Mouse (Mus musculus): ENCODE data around the gene Slc2a1.
A peak's percentile ranks its signal among the peaks of the same experiment; 100 is the strongest.

Gene Slc2a1

DNA sequence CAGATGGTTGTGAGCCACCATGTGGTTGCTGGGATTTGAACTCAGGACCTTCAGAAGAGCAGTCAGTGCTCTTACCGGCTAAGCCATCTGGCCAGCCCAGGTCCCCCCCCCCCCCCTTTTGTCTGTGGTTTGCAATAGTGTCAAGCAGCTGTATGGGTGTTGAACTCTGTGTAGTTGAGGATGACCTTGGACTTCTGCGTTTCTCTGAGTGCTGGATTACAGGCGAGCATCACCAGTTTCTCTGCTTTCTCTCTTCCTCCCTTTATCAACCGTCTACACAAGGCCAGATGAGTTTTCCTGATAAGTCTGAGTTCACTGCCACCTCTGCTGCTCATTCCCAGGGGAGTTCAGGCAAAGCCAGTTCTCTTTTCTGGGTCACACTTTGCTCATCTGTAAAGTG, 11.1 kb upstream of the Slc2a1 start:
- no peak for DNase-seq (ENCODE audit: low read depth in 2 of 2, low spot score in 2 of 2)

DNA sequence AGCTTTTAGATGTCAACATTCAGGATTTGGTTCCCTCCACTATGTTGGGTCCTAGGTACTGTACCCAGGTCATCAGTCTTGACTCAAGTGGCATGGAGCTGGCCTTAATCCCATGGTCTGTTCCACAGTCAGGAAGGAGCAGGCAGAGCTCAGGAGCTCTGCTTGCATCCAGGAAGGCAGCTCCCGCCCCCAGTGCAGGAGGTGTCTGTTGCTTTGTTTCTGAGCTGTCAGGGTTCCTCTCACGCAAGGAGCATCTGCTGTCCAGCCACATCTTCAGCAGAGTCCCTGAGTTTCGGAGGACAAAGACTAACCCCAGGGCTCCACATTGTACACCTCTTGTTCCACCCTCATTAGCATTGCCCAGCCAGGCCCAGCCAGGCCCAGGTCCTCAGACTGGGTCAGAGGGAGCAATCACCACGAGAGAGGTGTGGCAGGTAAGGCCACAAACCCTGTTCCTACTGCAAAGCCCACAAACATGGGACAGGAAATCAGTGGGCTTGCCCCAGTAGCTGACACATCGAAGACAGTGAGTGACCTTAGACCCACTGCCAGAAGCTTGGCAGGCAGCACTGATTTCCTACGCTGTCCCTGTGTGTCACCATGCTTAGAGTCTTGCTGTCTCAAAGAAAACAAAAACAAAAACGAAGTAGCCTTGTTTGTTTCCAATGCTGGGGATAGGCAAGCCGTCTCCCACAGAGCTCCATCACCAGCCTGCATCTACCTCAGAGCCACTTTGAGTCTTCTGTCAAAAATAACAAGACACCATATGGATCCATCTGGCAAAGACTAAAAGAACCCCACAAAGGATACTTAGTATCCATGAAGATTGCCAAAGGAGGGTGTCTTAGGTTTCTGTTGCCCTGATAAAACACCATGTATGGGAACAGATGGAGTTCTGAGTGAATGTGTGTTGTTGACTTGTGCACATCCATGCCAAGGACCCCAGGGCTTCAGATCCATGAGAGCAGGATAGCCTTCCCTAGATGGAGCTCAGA, 10.0 kb upstream of the Slc2a1 start:
- DNase-seq (ENCODE audit: low read depth in 2 of 2, low spot score in 2 of 2), result no peak

DNA sequence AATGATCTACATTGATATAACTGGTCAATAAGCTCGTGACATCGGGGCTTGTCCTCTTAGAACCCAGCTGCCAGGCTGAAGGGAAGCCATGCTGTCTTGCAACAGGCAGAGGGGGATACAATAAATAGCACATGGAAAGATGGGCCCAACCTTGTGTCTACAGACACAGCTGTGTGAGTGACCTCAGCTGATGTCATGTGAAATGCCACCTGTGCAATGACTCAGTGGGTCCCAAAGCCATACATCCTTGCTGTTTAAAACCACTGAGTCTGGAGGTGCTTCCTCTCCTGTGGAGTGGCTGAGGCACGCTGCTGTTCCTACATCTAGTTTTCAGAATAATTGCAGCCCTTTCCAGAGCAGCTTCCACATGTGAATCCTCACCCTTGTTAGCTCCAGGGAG, 7.1 kb upstream of the Slc2a1 start:
- no peak for DNase-seq (ENCODE audit: low read depth in 2 of 2, low spot score in 2 of 2)

DNA sequence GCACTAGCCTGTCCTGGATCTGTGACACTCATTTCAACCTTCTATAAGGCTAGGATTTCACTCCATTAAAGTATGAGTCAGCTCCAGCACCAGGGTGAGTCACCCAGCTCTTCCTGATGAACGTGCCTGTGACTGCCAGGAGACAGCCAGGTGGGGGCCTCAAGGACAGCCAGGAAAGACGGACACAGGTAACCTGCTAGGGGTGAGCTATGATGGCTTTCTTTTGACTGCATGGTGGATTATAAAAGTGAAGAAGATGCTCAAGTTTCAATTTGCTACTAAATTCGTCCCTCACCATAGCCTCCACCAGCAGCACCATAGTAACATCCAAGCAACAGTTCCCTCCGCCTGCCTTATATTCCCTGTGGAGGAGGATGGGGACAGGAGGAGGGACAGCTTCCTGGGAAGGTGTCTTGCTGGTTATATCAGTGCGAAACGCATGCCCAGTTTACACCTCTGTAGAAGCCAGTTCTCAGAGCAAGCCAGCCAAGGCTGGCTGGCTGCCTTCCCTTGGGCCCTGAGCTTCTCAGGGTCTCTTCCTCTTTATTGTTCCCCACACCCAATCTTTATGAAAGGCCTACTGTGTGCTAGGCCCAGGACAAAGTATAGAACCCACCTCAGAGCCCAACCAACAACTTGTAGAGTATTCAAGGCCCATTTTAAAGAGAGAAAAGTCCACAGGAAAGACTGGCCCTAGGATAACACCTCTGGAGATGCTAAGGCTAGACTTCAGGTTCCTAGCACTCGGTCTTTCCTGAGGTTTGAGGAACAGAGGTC, 6.0 kb upstream of the Slc2a1 start:
- DNase-seq (ENCODE audit: low read depth in 2 of 2, low spot score in 2 of 2), result no peak

DNA sequence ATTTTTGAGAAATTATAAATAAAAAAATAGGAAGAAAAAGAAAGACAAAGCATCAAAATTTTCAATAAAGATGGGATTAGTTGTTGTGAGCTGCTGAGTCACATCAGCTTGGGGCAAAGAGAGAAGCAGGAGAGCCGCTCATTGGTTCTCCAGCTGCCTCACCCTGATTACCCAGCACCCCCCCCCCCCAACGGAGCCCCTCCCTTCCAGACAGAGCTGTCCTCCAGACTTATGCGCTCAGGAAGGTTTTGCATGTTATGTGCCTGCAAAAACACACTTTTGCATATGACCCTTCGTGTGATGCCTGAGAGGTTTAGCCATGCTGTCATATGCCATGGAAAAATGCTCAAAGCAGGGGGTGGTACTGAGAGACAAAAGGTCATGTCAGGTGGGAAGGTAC, 3.7 kb upstream of the Slc2a1 start:
- no peak for DNase-seq (ENCODE audit: low read depth in 2 of 2, low spot score in 2 of 2)

DNA sequence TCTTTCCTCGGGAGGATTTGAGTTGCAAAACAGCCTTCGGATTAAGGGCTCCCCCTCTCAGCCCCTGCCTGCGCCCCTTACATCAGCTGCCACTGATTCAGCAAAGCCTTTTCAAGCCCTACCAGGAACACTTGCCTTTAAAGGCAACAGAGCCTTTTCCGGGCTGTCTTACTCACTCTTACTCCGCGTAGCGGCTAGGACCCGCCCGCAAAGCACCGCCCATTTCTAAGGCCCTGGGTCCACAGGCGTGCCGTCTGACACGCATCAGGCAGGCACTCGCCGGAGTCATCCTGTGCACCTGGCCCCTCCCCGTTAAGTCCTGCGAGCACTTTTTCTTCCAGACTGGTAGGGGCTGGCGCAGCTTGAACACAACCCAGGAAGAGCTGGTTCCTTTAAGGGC, 2.8 kb upstream of the Slc2a1 start:
- peak; percentile 79 to 81 for DNase-seq (ENCODE audit: low read depth in 2 of 2, low spot score in 2 of 2)

DNA sequence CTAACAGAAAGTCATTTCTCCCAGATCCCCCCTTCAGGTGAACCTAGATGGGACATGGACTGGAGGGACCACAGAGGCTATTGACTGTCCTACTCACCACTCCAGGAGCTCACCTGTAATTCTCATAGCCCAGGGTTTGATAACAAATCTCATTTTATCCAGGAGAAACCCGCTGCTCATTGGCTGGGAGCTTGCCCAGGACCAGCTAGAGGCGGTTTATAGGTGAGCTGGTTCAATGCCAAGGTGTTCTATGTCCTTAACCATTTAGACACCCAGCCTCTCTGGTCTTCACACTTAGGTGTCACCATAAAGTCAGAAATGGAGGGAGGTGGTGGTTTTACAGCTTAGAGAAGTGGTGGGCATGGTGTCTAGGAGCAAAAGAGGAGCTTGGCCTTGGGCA, 644 bp upstream of the Slc2a1 start:
- DNase-seq (ENCODE audit: low read depth in 2 of 2, low spot score in 2 of 2), result no peak

DNA sequence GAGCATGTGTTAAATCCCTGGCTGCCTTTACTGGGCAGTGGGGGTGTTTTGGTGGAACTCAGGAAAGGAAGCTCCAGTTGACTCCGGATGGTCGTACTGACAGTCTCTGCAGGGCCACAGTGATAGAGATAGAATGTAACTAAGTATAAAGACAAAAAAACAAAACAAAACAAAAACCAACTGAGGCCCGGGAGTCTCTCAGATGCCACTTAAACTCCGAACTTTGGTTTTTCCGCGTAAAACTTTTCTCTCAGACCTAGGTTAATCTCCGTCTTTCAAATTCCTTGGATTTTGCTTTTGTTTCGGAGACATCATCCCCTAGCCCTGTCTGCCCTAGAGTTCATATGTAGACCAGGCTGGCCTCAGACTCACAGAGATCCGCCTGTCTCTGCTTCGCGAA, 1.1 kb downstream of the Slc2a1 start:
- no peak for DNase-seq (ENCODE audit: low read depth in 2 of 2, low spot score in 2 of 2)

DNA sequence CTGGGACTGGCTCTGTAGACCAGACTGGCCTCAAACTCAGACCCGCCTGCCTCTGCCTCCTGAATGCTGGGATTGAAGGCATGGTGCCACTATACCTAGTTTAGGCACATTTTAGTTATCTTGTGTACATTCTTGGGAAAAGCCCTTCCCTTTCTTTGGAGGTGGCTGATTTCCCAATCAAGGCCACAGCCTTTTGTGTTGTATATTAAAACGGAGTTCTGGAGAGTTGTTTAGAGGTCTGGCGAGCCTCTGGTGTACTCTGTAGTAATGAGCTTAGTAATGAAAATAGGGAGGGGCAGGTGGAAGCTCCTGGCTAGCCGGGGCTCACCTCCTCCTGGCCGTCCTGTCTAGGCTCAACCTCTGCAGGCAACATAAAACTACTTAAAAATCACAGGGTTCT, 2.0 kb downstream of the Slc2a1 start:
- no peak for DNase-seq (ENCODE audit: low read depth in 2 of 2, low spot score in 2 of 2)

DNA sequence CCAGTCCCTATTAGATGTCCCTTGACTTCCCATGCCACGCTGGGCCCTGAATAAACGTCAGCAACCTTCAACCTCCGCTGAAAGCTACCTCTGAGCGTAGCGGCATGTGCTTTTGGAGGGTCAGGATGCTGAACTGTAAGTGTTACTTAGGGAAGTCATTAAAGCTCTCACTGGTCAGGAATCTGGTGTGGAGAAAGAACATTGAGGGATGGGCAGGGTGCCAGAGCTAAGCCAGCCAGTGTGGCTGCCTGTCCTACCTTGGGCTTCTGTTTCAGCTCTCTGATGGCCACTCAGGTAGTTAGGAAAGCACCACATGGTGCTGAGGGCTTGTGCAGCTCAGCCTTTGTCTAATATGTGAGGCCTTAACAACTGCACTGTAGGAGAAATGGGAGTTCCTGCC, 2.9 kb downstream of the Slc2a1 start:
- DNase-seq (ENCODE audit: low read depth in 2 of 2, low spot score in 2 of 2), result no peak

DNA sequence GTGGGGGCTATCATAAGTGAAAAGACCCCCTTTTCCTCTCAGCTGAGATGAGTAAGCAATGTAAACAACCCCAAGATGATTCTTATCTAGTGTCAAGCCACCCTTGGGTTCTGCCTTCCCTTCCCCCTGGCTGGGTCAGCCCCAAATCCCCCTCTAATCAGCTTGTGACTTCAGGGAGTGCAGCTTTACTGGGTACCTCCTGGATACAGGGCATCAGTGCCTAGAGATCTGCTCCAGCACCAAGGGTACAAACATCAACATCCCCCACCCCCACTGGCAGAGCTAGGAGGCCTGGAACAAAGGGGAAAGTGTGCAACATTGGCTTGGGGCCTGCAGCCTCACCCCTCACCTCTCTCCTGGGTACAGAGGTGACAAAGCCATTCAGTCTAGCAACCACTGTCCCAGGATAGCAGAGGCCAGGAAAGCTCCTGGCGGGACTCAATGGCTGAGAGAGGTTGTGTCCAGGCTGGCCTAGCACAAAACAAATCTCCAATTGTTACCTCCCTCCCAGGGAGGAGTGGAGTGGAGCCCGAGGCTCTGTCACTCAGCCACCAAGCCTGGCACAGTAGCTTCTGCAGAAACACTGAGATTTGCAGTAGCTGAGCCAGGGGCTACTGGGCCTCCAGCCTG, 3.9 kb downstream of the Slc2a1 start:
- no peak for DNase-seq (ENCODE audit: low read depth in 2 of 2, low spot score in 2 of 2)

DNA sequence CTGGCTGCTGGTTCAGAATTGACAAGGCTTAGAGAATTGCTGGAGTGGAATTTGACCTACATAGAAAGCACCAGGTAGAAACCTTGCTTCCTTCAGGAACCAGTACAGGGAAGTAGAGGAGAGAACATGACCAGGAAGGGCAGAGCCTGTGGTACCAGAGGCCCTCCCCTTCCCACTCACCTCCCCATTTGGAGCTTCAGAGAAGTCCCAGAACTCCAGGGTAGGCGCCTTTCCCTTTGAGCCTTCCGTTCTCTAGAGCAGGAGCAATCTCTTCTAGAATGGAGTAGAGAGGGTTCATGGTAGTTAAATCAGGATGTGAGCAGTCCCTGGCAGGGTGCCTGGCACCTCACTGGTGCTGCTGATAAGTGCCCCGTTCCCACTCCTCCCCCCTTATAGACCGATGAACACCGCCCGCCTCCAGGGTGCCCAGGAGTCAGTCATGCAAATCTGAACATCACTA, 7.1 kb downstream of the Slc2a1 start:
- DNase-seq (ENCODE audit: low read depth in 2 of 2, low spot score in 2 of 2), result no peak

DNA sequence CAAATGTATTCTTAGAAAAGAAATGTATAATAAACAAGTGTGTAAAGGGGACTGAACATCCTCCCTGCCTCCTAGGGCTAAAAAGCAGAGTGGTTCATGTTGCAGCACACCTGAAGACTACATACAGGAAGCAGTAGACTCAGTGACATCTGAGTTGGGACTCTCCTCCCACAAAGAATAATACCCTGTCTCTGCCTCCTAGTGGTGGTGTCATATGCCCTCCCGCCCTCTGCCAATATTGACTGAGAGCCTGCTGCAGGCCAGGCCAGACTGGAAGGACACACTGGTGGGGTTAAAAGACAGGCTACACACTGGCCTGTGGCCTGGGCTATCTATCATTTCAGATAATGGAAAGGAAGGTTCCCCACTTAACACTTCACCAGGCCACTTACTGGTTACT, 7.8 kb downstream of the Slc2a1 start:
- DNase-seq (ENCODE audit: low read depth in 2 of 2, low spot score in 2 of 2), result peak in 1 of 2 experiments; percentile 28

DNA sequence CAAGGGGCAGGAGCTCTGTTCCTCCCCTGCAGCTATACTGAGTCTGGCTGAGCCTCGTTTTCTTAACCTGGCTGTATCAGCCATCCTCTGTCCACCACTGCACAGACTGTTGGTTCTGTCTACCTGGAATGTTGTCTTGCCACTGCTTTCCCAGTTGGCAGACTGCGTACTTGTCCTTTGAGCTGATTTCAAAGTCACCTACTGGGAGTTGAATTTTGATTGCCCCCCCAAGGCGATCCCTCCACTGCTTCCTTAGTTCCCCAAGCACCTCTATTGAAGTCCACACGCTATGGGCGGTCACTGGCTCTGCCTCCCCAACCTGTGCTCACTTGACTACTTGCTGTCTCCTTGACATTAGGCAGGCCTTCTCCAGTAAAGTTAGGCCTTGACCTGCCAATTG, 9.1 kb downstream of the Slc2a1 start:
- DNase-seq (ENCODE audit: low read depth in 2 of 2, low spot score in 2 of 2), result no peak

DNA sequence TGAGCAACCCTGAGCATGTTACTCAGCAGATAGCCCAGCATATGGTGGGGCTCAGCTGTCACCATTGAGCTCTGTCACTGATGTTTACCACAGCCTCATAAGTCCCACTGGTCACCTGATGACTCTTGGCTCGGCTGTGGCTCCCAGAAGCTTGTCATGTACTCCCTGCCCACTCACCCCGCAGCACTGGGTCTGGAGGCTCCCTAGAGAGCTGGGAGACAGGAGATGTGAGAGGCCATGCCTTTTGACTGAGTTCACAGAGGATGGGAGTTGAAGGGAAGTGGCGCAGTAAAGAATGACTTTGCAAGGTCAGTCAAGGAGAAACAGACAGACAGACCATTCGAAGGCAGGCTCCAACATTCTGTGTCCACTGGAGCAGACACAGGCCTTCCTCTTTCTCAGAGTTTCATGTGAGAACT, 10.2 kb downstream of the Slc2a1 start:
- no peak for DNase-seq (ENCODE audit: low read depth in 2 of 2, low spot score in 2 of 2)

DNA sequence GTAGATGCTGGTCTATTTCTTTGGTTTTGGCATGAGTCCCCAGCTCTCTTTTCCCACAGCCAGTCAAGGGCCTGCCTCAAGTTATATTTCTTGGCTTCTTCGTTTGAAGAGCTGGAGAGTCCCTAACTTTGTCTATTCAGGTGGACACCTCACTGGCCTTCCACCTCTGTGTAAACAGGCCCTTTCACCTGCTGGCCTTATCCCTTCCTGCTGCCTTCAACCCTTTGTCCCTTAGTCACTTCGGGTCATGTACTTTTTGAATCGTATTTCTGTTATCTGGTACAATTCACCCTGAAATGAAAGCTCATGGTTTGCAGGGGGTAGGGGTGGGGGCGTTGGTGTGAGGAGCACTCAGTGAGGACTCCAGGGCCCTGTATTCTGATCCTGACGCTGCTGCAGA, 10.8 kb downstream of the Slc2a1 start:
- no peak for DNase-seq (ENCODE audit: low read depth in 2 of 2, low spot score in 2 of 2)

DNA sequence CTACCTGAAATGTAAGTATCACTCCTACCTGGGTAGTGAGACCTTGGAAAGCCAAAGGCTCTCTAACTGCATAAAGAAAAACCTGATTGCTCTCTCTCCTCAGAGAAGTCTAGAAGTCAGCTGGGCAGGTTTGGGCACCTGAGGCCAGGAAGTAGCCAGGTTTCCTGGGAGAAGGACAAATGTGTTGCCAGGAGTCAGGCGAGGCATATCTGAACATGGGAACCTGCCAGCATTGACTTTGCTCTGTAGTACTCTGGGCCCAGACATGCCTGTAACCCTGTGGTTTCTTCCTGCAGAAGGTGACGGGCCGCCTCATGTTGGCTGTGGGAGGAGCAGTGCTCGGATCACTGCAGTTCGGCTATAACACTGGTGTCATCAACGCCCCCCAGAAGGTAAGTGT, 11.6 kb downstream of the Slc2a1 start:
- DNase-seq (ENCODE audit: low read depth in 2 of 2, low spot score in 2 of 2), result no peak

DNA sequence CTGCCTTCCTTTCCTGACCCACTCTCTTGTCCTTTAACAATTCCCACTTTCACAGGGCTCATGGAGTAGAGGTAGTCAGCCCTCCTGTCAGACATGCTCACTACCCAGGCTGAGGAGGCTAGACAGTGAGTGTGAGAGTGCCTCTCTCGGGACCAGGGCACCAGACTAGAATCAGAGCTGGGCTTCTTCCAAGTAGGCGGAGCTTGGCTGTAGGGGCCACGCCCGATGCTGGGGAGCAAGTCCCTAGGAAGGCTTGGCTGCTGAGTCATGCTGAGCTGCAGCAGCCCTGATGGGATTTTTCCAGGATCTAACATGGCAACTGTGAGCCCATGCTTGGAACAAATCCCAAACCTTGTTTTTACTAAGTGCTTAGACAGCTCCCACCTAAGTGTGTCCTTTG, 12.7 kb downstream of the Slc2a1 start:
- no peak for DNase-seq (ENCODE audit: low read depth in 2 of 2, low spot score in 2 of 2)

DNA sequence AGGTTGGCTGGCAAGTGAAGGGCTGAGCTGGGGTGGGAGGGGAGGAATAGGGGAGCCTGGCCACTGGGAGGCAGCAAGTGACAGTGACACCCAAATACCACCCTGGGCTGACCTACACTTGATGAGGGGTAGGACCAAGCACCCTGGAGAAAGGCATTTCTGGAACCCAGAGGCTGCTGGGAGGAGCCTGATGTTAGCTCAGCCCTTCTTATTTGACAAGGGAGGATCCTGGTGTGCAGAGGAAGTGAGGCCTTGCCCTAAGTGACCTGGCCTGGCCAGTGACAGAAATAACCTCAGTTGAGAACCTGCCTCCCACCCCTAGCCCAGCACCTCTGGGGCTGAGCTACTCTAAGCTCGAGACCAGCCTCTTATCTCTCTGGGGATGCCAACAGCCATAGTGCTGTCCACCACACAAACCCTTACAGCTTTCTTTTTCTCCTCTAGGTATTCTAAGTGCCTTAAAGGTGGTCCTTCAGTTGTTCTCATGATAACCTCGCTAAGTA, 16.3 kb downstream of the Slc2a1 start:
- no peak for DNase-seq (ENCODE audit: low read depth in 2 of 2, low spot score in 2 of 2)

DNA sequence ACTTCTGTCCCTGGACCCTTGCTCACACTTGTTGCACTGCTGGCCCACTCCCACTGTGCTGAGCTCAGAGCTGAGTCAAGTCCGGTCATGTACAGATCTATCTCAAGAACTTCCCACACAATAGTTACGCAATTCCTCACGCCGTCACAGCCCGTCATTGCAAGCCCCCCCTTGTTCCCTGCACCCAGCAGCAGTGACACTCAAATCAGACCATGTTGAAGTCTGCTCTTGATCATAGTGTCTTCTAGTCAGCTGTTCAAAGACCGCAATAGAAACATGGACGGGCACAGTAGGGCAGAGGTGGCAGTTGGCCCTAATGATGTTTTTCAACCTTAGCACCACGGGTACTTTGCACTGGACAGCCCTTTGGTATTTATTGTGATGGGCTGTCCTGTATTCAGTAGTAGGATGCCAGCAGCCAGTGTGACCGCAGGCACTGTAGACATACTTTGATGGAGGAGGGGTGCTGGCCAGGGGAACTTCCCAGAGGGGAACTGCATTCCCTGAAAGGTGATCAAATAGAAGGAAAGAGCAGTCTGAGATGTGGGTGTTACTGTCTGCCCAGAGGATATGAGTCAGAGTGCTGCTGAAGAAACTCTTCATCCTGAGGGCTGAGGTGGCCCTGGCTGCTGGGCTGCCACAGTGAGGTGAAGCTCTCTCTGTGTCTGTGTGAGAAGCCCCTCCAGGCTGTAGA, 17.2 kb downstream of the Slc2a1 start:
- DNase-seq (ENCODE audit: low read depth in 2 of 2, low spot score in 2 of 2), result no peak

DNA sequence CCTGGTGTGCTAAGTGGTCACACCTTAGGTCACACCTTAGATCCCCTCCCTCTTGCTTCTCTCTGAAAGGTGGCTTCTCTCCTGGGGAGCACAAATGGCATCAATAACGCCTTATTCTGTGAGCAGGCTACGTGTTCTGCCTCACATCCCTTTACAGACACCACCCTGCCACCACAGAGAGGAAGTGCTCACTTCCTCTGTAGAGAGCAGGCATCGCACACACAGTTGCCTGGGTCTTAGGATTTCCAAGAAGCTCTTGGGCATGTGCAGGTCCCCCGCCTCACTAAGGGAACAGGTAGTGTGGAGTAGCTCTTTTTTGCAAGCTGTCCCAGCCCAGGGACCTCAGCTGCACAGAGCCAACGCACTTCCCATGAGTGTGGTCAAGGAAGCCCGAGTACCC, 18.7 kb downstream of the Slc2a1 start:
- DNase-seq (ENCODE audit: low read depth in 2 of 2, low spot score in 2 of 2), result peak; percentile 44 to 58
